Mouse (Mus musculus): Measurements from ENCODE around the gene Btrc. TPM values are rescaled to one million over a fixed set of nuclear protein-coding genes. Genes with fewer than 3 reads are reported as not detected.

The Btrc gene
- polyA plus RNA-seq, 1 experiment = not detected

DNA sequence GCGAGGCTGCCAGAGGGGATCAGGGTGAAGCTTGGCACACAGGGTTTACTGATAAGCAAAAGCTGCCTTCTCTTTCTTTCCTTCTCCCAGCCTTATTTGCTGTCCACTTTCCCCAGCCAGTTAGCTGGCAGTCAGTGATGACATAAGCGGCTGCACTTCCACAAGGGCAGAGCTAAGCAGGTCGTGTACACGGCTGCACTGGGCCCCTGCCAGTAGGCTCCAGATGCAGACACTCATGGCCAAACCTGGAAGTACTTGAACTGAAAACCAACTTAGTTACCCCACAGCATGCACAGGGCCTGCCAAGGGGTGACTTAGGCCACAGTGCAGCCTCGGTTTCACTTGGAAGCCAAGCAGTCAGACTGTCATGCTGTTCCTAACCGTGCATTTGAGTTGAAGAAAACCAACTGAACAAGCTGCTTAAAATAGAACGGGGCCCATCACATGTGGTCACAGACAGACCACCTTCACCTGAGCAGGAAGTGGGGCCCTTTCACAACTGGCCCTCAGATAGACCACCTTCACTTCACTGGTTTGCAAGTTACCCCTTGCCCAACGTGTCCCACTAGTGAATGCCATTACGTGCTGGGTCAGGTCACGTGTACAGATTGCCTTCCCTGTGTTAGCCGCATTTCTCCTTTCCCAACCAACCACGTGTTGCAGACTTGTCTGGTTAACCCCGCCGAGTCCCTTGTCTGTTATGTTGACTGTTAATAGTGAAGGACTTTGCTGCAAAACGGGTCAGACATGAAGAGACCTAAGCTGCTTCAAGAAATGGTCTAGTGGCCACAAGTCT, 166.9 kb downstream of the Btrc start:
- Histone ChIP-seq H3K4me3 (ENCODE audit: insufficient read depth, low read depth, low read length) (no peak overlapping the region), H3K27ac (ENCODE audit: insufficient read depth, low read depth, low read length) (no peak overlapping the region), H3K4me1 (ENCODE audit: control insufficient read depth, insufficient read depth, low read length) (peaks cover 16% of the 10 kb centered on the region)
- TF ChIP-seq POLR2A (IDR thresholded peaks at IDR 0.05; ENCODE audit: insufficient read depth, low read depth, low read length) (no peak), CTCF (IDR thresholded peaks at IDR 0.05; ENCODE audit: insufficient read depth, low read depth, low read length) (no peak)
- WGBS = 85% methylated on average over 15 of the region's 15 CpGs

DNA sequence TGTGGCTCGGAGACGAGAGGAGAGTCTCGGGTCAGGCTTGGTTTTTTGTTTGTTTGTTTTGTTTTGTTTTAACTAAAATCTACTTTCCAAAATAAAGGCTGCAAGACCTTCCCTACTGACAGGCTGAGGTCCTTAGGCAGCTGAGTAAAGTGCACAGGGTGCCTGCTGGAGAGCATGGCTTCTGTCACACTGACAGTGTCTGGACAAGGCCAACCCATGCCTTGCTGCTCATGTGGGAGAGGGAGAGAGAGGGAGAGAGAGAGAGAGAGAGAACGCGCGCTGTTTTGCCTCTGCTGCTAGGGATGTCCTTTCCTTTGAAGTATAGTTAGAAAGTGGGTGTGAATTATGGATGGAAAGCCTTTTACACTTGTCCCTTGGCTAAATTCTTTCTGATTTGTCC, 168.0 kb downstream of the Btrc start:
- peaks cover 16% of the 10 kb centered on the region for H3K4me1 ChIP-seq (ENCODE audit: control insufficient read depth, insufficient read depth, low read length)
- H3K27ac ChIP-seq (ENCODE audit: insufficient read depth, low read depth, low read length) = no peak overlapping the region
- no peak for TF ChIP-seq POLR2A (IDR thresholded peaks at IDR 0.05; ENCODE audit: insufficient read depth, low read depth, low read length)
- TF ChIP-seq CTCF (IDR thresholded peaks at IDR 0.05; ENCODE audit: insufficient read depth, low read depth, low read length) = no peak
- 88% methylated on average over 6 of the region's 6 CpGs for WGBS
- H3K4me3 ChIP-seq (ENCODE audit: insufficient read depth, low read depth, low read length) = no peak overlapping the region

DNA sequence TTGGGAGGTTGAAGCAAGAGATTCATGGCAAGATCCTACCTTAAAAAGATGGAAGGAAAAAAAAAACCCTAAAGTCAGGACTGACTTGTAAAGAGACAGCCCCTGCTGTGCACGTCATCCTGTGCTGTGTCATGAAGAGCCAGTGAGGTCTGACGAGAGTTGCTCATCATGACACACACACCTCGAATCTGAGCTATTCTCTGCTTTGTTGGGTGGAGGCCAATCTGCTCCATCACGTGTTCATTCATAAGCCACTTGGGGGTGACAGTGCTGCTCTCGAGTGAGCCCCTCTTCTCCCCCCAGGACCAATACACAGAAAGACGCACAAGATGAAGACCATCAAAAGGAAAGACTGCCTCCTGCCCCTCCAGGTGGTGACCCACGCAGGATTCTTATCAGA, 170.1 kb downstream of the Btrc start:
- Histone ChIP-seq H3K27ac (ENCODE audit: insufficient read depth, low read depth, low read length) (no peak overlapping the region), H3K4me1 (ENCODE audit: control insufficient read depth, insufficient read depth, low read length) (peaks cover 16% of the 10 kb centered on the region), H3K4me3 (ENCODE audit: insufficient read depth, low read depth, low read length) (no peak overlapping the region)
- 53% methylated on average over 7 of the region's 7 CpGs for WGBS
- TF ChIP-seq CTCF (IDR thresholded peaks at IDR 0.05; ENCODE audit: insufficient read depth, low read depth, low read length) (no peak), POLR2A (IDR thresholded peaks at IDR 0.05; ENCODE audit: insufficient read depth, low read depth, low read length) (no peak)

DNA sequence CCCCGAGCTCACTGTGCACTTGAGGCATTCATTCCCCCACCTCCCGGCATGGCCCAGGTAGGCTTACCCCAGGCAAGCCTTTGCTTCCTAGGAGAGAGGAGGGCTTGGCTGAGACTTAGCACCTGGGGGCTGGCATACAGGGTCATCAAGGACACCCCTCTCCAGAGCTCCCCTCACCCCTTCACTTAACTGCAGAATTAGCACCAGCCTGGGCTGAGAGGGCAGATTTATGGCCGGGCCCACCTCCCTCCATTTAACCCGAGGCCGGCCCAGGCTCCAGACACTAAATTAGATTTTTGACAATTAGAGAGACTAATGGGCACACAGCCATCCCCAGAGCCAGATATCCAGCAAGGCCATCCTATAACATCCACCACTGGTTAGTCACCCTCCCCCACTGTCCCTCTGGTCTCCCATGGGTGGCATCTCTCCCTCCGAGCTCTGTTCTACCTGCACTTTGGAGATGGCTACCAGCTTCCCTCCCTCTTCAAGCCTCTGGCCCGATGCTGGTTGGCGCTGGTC, 171.7 kb downstream of the Btrc start:
- Histone ChIP-seq H3K27ac (ENCODE audit: insufficient read depth, low read depth, low read length) (no peak overlapping the region), H3K4me3 (ENCODE audit: insufficient read depth, low read depth, low read length) (no peak overlapping the region), H3K4me1 (ENCODE audit: control insufficient read depth, insufficient read depth, low read length) (peaks cover 10% of the 10 kb centered on the region)
- TF ChIP-seq POLR2A (IDR thresholded peaks at IDR 0.05; ENCODE audit: insufficient read depth, low read depth, low read length) (no peak), CTCF (IDR thresholded peaks at IDR 0.05; ENCODE audit: insufficient read depth, low read depth, low read length) (no peak)
- WGBS = 82% methylated on average over 8 of the region's 8 CpGs

DNA sequence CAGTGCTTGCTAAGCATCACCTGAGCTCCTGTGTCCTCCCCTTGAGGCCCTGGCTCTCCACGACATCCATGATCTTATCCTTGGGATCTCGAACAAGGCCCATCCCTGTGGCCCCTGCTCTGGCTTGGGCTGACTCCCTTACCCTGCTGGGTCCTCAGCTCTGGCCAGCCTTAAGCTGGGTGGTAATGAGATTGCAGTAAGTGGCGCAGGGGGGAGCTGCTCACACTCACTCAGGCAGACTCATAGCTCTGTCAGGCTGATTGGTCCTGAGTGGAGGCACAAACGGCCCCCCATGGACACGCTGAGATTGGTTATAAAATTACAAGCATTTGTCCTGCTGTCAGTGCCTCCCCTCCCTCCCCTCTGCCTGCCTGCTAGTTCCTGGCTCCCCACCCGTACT, 172.4 kb downstream of the Btrc start:
- H3K4me3 ChIP-seq (ENCODE audit: insufficient read depth, low read depth, low read length) = no peak overlapping the region
- TF ChIP-seq CTCF (IDR thresholded peaks at IDR 0.05; ENCODE audit: insufficient read depth, low read depth, low read length) = no peak
- no peak; the same call in 1 of the 2 replicates for TF ChIP-seq POLR2A (IDR thresholded peaks at IDR 0.05; ENCODE audit: insufficient read depth, low read depth, low read length)
- WGBS = 61% methylated on average over 6 of the region's 6 CpGs
- no peak overlapping the region for H3K27ac ChIP-seq (ENCODE audit: insufficient read depth, low read depth, low read length)
- peaks cover 16% of the 10 kb centered on the region for H3K4me1 ChIP-seq (ENCODE audit: control insufficient read depth, insufficient read depth, low read length)

DNA sequence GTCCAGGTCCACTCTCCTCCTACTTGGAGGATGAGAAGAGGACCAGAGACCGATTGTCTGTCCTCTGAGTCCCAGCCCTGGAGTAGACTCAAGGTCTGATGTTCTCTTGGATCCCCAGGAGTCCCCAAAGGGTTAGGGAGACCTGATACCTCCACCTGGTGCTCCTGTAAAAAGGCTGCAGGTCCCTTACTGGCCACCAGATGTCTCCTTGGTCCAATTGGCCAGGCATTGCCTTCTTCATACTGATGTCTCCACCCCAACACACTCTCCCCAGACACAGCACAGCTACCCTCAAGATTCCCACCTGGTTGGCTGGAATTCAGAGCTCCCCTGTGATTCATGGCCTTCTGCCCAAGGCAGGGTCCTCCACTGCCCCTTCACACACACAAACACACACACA, 174.0 kb downstream of the Btrc start:
- no peak overlapping the region for H3K27ac ChIP-seq (ENCODE audit: insufficient read depth, low read depth, low read length)
- TF ChIP-seq POLR2A (IDR thresholded peaks at IDR 0.05; ENCODE audit: insufficient read depth, low read depth, low read length) = no peak
- TF ChIP-seq CTCF (IDR thresholded peaks at IDR 0.05; ENCODE audit: insufficient read depth, low read depth, low read length) = 0 out of 2 replicates have a peak, but pooled peaks have one; percentile 6
- WGBS = 71% methylated on average over 1 of the region's 1 CpGs
- no peak overlapping the region for H3K4me3 ChIP-seq (ENCODE audit: insufficient read depth, low read depth, low read length)
- H3K4me1 ChIP-seq (ENCODE audit: control insufficient read depth, insufficient read depth, low read length) = peaks cover 24% of the 10 kb centered on the region

DNA sequence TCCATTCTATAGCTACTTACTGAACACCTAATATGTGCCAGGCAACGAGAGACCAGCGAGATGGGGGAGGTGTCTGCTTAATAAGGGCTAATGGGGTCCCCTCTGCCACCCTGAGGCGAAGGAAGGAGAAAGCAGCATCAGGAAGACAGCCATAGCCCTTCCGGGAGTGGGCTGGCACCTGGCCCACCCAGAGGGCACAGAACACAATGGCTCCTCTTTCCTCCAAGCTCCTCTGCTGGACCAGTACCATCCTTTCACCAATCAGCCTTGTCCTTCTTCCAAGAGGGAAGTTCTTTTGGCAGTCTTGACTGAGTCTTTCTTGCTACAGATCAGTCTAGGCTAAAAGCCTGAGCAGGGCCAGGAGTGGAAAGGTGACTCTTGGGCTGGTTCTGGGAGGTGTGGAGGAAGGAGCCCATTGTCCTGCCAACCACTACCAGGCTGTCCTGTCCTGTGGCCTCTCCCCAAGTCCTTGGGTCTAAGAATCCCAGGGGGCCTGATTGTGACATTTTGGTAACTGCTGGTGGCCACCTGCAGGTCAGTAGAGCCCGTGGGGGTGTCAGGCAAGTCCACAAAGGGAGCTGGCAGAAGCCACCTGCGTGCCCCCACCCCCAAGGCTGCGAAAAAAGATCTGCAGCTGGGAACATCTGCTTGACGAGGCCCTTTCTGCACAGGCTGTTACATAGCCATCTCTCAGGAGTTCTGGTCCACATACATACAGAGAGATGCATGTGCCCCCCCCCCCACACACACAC, 177.3 kb downstream of the Btrc start:
- Histone ChIP-seq H3K27ac (ENCODE audit: insufficient read depth, low read depth, low read length) (no peak overlapping the region), H3K4me3 (ENCODE audit: insufficient read depth, low read depth, low read length) (peak overlapping the region; percentile 20; the same call in 1 of the 2 replicates), H3K4me1 (ENCODE audit: control insufficient read depth, insufficient read depth, low read length) (peaks cover 26% of the 10 kb centered on the region)
- 24% methylated on average over 8 of the region's 8 CpGs for WGBS
- TF ChIP-seq POLR2A (IDR thresholded peaks at IDR 0.05; ENCODE audit: insufficient read depth, low read depth, low read length) = no peak
- TF ChIP-seq CTCF (IDR thresholded peaks at IDR 0.05; ENCODE audit: insufficient read depth, low read depth, low read length) = no peak

DNA sequence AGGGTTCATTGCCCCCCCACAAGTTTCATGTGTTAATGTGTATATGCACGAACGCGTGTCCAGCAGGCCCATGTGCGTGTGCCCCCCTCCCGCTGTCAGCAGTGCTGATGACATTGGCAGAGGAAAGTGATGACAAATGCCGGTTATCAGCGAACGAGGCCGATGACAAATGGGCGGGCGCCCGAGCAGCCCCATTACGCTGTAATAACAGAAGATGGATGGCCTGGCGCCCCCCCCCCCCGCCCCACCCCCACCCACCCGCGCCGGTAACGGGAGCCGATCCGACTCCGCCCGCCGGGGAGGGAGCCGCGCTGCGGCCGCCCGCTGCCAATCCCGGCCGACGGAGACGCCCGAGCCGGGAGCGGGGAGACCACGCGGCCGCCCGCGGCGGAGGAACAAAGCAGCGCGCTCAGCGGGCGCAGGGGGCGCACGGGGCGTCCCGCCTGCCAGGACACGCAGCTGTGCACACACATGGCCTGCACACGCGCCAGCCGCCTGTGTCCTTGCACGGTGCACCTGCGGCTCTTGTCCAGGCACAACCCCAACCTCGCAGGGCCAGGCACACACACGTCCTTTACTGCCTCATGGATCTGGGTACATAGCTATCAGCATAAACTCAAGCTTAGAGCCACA, 178.0 kb downstream of the Btrc start:
- H3K27ac ChIP-seq (ENCODE audit: insufficient read depth, low read depth, low read length) = no peak overlapping the region
- 1% methylated on average over 37 of the region's 58 CpGs for WGBS
- H3K4me3 ChIP-seq (ENCODE audit: insufficient read depth, low read depth, low read length) = peak overlapping the region; percentile 43
- TF ChIP-seq CTCF (IDR thresholded peaks at IDR 0.05; ENCODE audit: insufficient read depth, low read depth, low read length) = no peak
- no peak for TF ChIP-seq POLR2A (IDR thresholded peaks at IDR 0.05; ENCODE audit: insufficient read depth, low read depth, low read length)
- H3K4me1 ChIP-seq (ENCODE audit: control insufficient read depth, insufficient read depth, low read length) = peaks cover 26% of the 10 kb centered on the region

Measured in olfactory bulb, adult 2 months (tissue).